Mouse (Mus musculus): ENCODE data around the gene Cptp. TPM values are rescaled to one million over a fixed set of nuclear protein-coding genes. Genes with fewer than 3 reads are reported as not detected.

Cptp gene
- total RNA-seq, 2 experiments from 2014 or later, result 23.1 to 33.8 TPM

- no peak for DNase-seq (ENCODE audit: low spot score in 2 of 2)
Observed at GRCm38 (mm10) chr4:155843231-155843630, 26.0 kb downstream of the Cptp start.

- no peak for DNase-seq (ENCODE audit: low spot score in 2 of 2)
Observed at GRCm38 (mm10) chr4:155841651-155842270, 27.5 kb downstream of the Cptp start.

- DNase-seq (ENCODE audit: low spot score in 2 of 2), result no peak
Observed at GRCm38 (mm10) chr4:155841003-155841454, 28.2 kb downstream of the Cptp start.

GRCm38 (mm10) chr4:155840076-155841002, 28.9 kb downstream of the Cptp start:
- DNase-seq (ENCODE audit: low spot score in 2 of 2), result no peak

- no peak for DNase-seq (ENCODE audit: low spot score in 2 of 2)
Observed at GRCm38 (mm10) chr4:155839483-155839910, 29.7 kb downstream of the Cptp start, which contains the start of gene Mxra8. Mxra8 (plus strand) TSS chr4:155839680.

GRCm38 (mm10) chr4:155838187-155839153, 30.8 kb downstream of the Cptp start:
- no peak for DNase-seq (ENCODE audit: low spot score in 2 of 2)

- no peak for DNase-seq (ENCODE audit: low spot score in 2 of 2)
Observed at GRCm38 (mm10) chr4:155837404-155838010, 31.7 kb downstream of the Cptp start.

GRCm38 (mm10) chr4:155833836-155834235, 35.4 kb downstream of the Cptp start:
- peak; percentile 69 to 77 for DNase-seq (ENCODE audit: low spot score in 2 of 2)

GRCm38 (mm10) chr4:155833234-155833633, 36.0 kb downstream of the Cptp start:
- DNase-seq (ENCODE audit: low spot score in 2 of 2), result no peak

- DNase-seq (ENCODE audit: low spot score in 2 of 2), result no peak
Observed at GRCm38 (mm10) chr4:155832321-155832720, 36.9 kb downstream of the Cptp start.

- DNase-seq (ENCODE audit: low spot score in 2 of 2), result no peak
Observed at GRCm38 (mm10) chr4:155831831-155832230, 37.4 kb downstream of the Cptp start.

GRCm38 (mm10) chr4:155831205-155831766, 38.0 kb downstream of the Cptp start, which contains the start of gene Aurkaip1:
Aurkaip1 (plus strand) TSS chr4:155831272.
- DNase-seq (ENCODE audit: low spot score in 2 of 2), result peak; percentile 95 to 96

- no peak for DNase-seq (ENCODE audit: low spot score in 2 of 2)
Observed at GRCm38 (mm10) chr4:155830596-155830995, 38.6 kb downstream of the Cptp start.

GRCm38 (mm10) chr4:155829866-155830265, 39.4 kb downstream of the Cptp start:
- DNase-seq (ENCODE audit: low spot score in 2 of 2), result no peak

- no peak for DNase-seq (ENCODE audit: low spot score in 2 of 2)
Observed at GRCm38 (mm10) chr4:155823443-155823842, 45.8 kb downstream of the Cptp start.

- DNase-seq (ENCODE audit: low spot score in 2 of 2), result no peak
Observed at GRCm38 (mm10) chr4:155821025-155821424, 48.2 kb downstream of the Cptp start.

- no peak for DNase-seq (ENCODE audit: low spot score in 2 of 2)
Observed at GRCm38 (mm10) chr4:155817533-155817932, 51.7 kb downstream of the Cptp start.

Data from left cerebral cortex, adult 18-20 months (tissue).